Mouse (Mus musculus) spleen, postnatal 4 days (tissue): ENCODE measurements around the gene Slc25a12.
A peak's percentile ranks its signal among the peaks of the same experiment; 100 is the strongest.

ENCODE experiments used
- DNase-seq, 2 experiments: peaks; one replicate each; pipeline ENCODE4 v3.0.0; 2022; ENCODE audit warnings: low spot score in 2 of 2

Gene Slc25a12

GRCm38 (mm10) chr2:71349511-71349910, 18.0 kb downstream of the Slc25a12 start:
- no peak for DNase-seq

GRCm38 (mm10) chr2:71347732-71348490, 19.6 kb downstream of the Slc25a12 start:
- no peak for DNase-seq

GRCm38 (mm10) chr2:71347160-71347559, 20.4 kb downstream of the Slc25a12 start:
- no peak for DNase-seq

GRCm38 (mm10) chr2:71343884-71344640, 23.5 kb downstream of the Slc25a12 start:
- no peak for DNase-seq

GRCm38 (mm10) chr2:71340126-71340525, 27.4 kb downstream of the Slc25a12 start:
- DNase-seq, result no peak

GRCm38 (mm10) chr2:71338145-71338796, 29.3 kb downstream of the Slc25a12 start:
- DNase-seq, result peak in 1 of 2 experiments; percentile 22

- no peak for DNase-seq
Observed at GRCm38 (mm10) chr2:71336631-71337030, 30.9 kb downstream of the Slc25a12 start.

- peak in 1 of 2 experiments; percentile 55 for DNase-seq
Observed at GRCm38 (mm10) chr2:71336209-71336608, 31.3 kb downstream of the Slc25a12 start.

GRCm38 (mm10) chr2:71333986-71334822, 33.3 kb downstream of the Slc25a12 start:
- peak in 1 of 2 experiments; percentile 56 for DNase-seq

- DNase-seq, result no peak
Observed at GRCm38 (mm10) chr2:71329761-71330160, 37.8 kb downstream of the Slc25a12 start.

- peak in 1 of 2 experiments; percentile 56 for DNase-seq
Observed at GRCm38 (mm10) chr2:71328391-71329160, 39.0 kb downstream of the Slc25a12 start.

GRCm38 (mm10) chr2:71327715-71328114, 39.8 kb downstream of the Slc25a12 start:
- DNase-seq, result peak in 1 of 2 experiments; percentile 44

- no peak for DNase-seq
Observed at GRCm38 (mm10) chr2:71326766-71327464, 40.6 kb downstream of the Slc25a12 start.

- no peak for DNase-seq
Observed at GRCm38 (mm10) chr2:71323886-71324285, 43.7 kb downstream of the Slc25a12 start.

- DNase-seq, result no peak
Observed at GRCm38 (mm10) chr2:71321486-71321885, 46.1 kb downstream of the Slc25a12 start.

GRCm38 (mm10) chr2:71316116-71316789, 51.3 kb downstream of the Slc25a12 start:
- DNase-seq, result no peak

- DNase-seq, result no peak
Observed at GRCm38 (mm10) chr2:71315022-71315421, 52.5 kb downstream of the Slc25a12 start.

GRCm38 (mm10) chr2:71314080-71314479, 53.5 kb downstream of the Slc25a12 start:
- DNase-seq, result no peak

- no peak for DNase-seq
Observed at GRCm38 (mm10) chr2:71312067-71312466, 55.5 kb downstream of the Slc25a12 start.
